Mouse (Mus musculus): ENCODE measurements at regions not wholly inside any gene's neighbourhood (a gene's known extent, or its start where the extent isn't known, plus 50 kb on each side); places are given as distances from the start of the nearest gene placed in this dataset.

GRCm38 (mm10) chr16:21359459-21359858 is 63.5 kb upstream of the Vps8 start:
- no peak for DNase-seq (ENCODE audit: low read depth, low spot score)

- DNase-seq (ENCODE audit: low read depth, low spot score): no peak
Observed at GRCm38 (mm10) chr16:21361406-21361805, 61.5 kb upstream of the Vps8 start.

- no peak for DNase-seq (ENCODE audit: low read depth, low spot score)
Observed at GRCm38 (mm10) chr16:21362663-21363367, 60.1 kb upstream of the Vps8 start.

DNA sequence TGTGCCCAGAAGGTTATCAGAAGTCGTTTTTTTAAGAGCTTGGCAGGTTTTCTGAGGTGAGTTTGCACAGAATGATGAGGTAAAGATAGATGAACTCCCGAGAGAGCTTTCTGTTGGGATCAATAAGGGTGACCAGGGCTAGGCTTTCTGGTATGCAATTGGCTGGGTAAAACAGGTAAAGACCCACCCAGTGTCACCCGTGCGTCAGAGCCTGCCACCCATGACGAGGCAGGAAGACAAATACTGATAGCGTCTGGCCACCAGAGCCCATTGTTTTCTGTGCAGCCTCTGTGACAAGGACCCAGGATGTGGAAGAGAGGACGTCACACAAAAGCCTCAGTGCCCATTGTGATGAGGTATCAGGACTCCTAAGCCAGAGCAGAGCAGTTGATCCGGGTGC is 58.0 kb upstream of the Vps8 start:
- DNase-seq (ENCODE audit: low read depth, low spot score): no peak

DNA sequence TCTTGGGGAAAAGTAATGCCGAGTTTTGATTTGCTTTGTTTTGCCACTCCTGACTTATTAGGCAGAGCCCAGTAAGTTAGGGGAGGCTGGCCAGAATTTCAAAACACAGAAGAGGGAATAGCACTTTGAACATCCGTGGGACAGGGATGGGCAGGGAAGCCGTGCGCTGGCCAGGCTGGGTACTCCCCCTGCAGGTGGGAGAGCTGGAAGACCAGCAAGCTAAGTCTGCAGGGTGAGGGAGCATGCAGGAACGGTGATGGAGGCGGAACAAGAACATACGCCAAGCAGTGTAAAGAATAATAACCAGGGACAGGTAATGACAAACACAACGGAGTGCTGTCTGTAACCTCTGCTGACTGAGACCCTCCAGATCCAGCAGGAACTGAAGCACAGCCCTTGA is 55.5 kb upstream of the Vps8 start:
- DNase-seq (ENCODE audit: low read depth, low spot score): no peak

GRCm38 (mm10) chr16:21368821-21369220 is 54.1 kb upstream of the Vps8 start:
- no peak for DNase-seq (ENCODE audit: low read depth, low spot score)

GRCm38 (mm10) chr16:21369569-21370512 is 53.1 kb upstream of the Vps8 start:
- DNase-seq (ENCODE audit: low read depth, low spot score): no peak
